Mouse (Mus musculus) T-helper 2 cell (primary cell): Measurements from ENCODE around the gene Agrp.

Experiments used
- in situ Hi-C: fragments of 300-600 bp; cut with MboI, MseI; formaldehyde crosslinking; loops from one replicate; pipeline ENCODE4 v1.15.1; 2025; ENCODE audit warnings: high pct_unique_total_duplicates

Gene Agrp

GRCm38 (mm10) chr8:105623118-105623517 lies 14.1 kb downstream of the Agrp start:
- in situ Hi-C loops = no loop called here

GRCm38 (mm10) chr8:105622421-105622920 lies 14.7 kb downstream of the Agrp start:
- in situ Hi-C loops = no loop called here

- in situ Hi-C loops = no loop called here
These were observed 15.4 kb downstream of the Agrp start for GRCm38 (mm10) chr8:105621841-105622240.

GRCm38 (mm10) chr8:105620946-105621720 lies 16.1 kb downstream of the Agrp start:
- in situ Hi-C loops = no loop called here

GRCm38 (mm10) chr8:105620211-105620610 lies 17.0 kb downstream of the Agrp start:
- in situ Hi-C loops = no loop called here

GRCm38 (mm10) chr8:105618892-105619591 lies 18.2 kb downstream of the Agrp start:
- in situ Hi-C loops = loop anchor here (10.0 kb wide), 1 partner anchor 166 kb away; no protein-coding TSS in a partner anchor

- in situ Hi-C loops = loop anchor here (10.0 kb wide), 1 partner anchor 167 kb away; no protein-coding TSS in a partner anchor
These were observed 18.9 kb downstream of the Agrp start for GRCm38 (mm10) chr8:105618279-105618634.

GRCm38 (mm10) chr8:105617451-105618278 lies 19.5 kb downstream of the Agrp start:
- in situ Hi-C loops = loop anchor here (10.0 kb wide), 1 partner anchor 167 kb away; no protein-coding TSS in a partner anchor

- in situ Hi-C loops = loop anchor here (10.0 kb wide), 1 partner anchor 169 kb away; no protein-coding TSS in a partner anchor
These were observed 21.3 kb downstream of the Agrp start for GRCm38 (mm10) chr8:105615942-105616341.

- in situ Hi-C loops = loop anchor here (10.0 kb wide), 1 partner anchor 171 kb away; no protein-coding TSS in a partner anchor
These were observed 23.2 kb downstream of the Agrp start for GRCm38 (mm10) chr8:105613830-105614511.

GRCm38 (mm10) chr8:105613037-105613436 lies 24.2 kb downstream of the Agrp start:
- in situ Hi-C loops = loop anchor here (10.0 kb wide), 1 partner anchor 172 kb away; no protein-coding TSS in a partner anchor

GRCm38 (mm10) chr8:105611836-105612235 lies 25.4 kb downstream of the Agrp start:
- in situ Hi-C loops = loop anchor here (10.0 kb wide), 1 partner anchor 173 kb away; no protein-coding TSS in a partner anchor

GRCm38 (mm10) chr8:105609771-105610170 lies 27.4 kb downstream of the Agrp start:
- in situ Hi-C loops = loop anchor here (10.0 kb wide), 1 partner anchor 175 kb away; no protein-coding TSS in a partner anchor

- in situ Hi-C loops = no loop called here
These were observed 27.8 kb downstream of the Agrp start for GRCm38 (mm10) chr8:105609355-105609754.

- in situ Hi-C loops = no loop called here
These were observed 29.5 kb downstream of the Agrp start for GRCm38 (mm10) chr8:105607684-105608083.

- in situ Hi-C loops = no loop called here
These were observed 30.1 kb downstream of the Agrp start for GRCm38 (mm10) chr8:105607062-105607461.

- in situ Hi-C loops = no loop called here
These were observed 30.8 kb downstream of the Agrp start for GRCm38 (mm10) chr8:105606189-105607023.

- in situ Hi-C loops = no loop called here
These were observed 31.6 kb downstream of the Agrp start for GRCm38 (mm10) chr8:105605491-105606188.

- in situ Hi-C loops = loop anchor here (5.0 kb wide), 2 partner anchors 38 to 82 kb away; partner anchors contain the start of genes Atp6v0d1 and Carmil2
These were observed 32.3 kb downstream of the Agrp start, which contains the start of gene Ripor1 for GRCm38 (mm10) chr8:105604804-105605381. TSS of gene Ripor1 (plus strand) at chr8:105605255.
